ENCODE assay signal across 7 mouse cellular contexts in genomic region chr8:120667561-120668373, GRCm38 (mm10). TPM values are rescaled to one million over a fixed set of nuclear protein-coding genes. Genes with fewer than 3 reads are reported as not detected.
DNase-seq lines count a peak whose midpoint lies in the region; ATAC-seq lines count a peak whose summit lies in the region.

Gene Gm27021 (minus strand): TSS chr8:120668079.
Gene Cox4i1 (plus strand): TSS chr8:120668222.

- H3K27me3 ChIP-seq in embryonic facial prominence, embryonic 11.5 days (ENCODE audit: control insufficient read depth, insufficient read depth, low read length), result no peaks in the 10 kb centered on the region
- H3K27me3 ChIP-seq in limb, embryonic 10.5 days (ENCODE audit: low read depth, poor library complexity, severe bottlenecking), result no peaks in the 10 kb centered on the region
- H3K27me3 ChIP-seq in midbrain, embryonic 12.5 days, result no peaks in the 10 kb centered on the region

- H3K4me2 ChIP-seq in embryonic facial prominence, embryonic 11.5 days (ENCODE audit: low read depth, low read length), result peak within 1 kb of the TSS; percentile 90
- H3K4me2 ChIP-seq in midbrain, embryonic 12.5 days (replicated peaks), result peak within 1 kb of the TSS; percentile 93

- H3K36me3 ChIP-seq in embryonic facial prominence, embryonic 11.5 days (replicated peaks; ENCODE audit: control insufficient read depth, insufficient read depth, low read depth, low read length), result peaks cover 2% of the 10 kb centered on the region
- H3K36me3 ChIP-seq in limb, embryonic 10.5 days, result peaks cover 55% of the 10 kb centered on the region
- peaks cover 38% of the 10 kb centered on the region for H3K36me3 ChIP-seq in midbrain, embryonic 12.5 days

- H3K4me1 ChIP-seq in embryonic facial prominence, embryonic 11.5 days (ENCODE audit: control insufficient read depth, insufficient read depth, low read length), result peaks cover 4% of the 10 kb centered on the region; the same call in 1 of the 2 replicates
- H3K4me1 ChIP-seq in limb, embryonic 10.5 days, result peaks cover 33% of the 10 kb centered on the region
- H3K4me1 ChIP-seq in midbrain, embryonic 12.5 days, result peaks cover 42% of the 10 kb centered on the region

- H3K9me3 ChIP-seq in embryonic facial prominence, embryonic 11.5 days (replicated peaks; ENCODE audit: control insufficient read depth, low read length), result no peaks in the 10 kb centered on the region
- H3K9me3 ChIP-seq in limb, embryonic 10.5 days (replicated peaks), result no peaks in the 10 kb centered on the region
- H3K9me3 ChIP-seq in midbrain, embryonic 12.5 days, result no peaks in the 10 kb centered on the region

- H3K27ac ChIP-seq in embryonic facial prominence, embryonic 11.5 days (replicated peaks; ENCODE audit: low read depth, low read length), result peak within 1 kb of the TSS; percentile 74
- H3K27ac ChIP-seq in limb, embryonic 10.5 days, result peak within 1 kb of the TSS; percentile 96
- peak within 1 kb of the TSS; percentile 86 for H3K27ac ChIP-seq in midbrain, embryonic 12.5 days (replicated peaks)

- peak; percentile 94 for DNase-seq in adrenal gland, postnatal 25 days
- peak; percentile 95 for DNase-seq in embryonic facial prominence, embryonic 11.5 days (ENCODE audit: low spot score)
- DNase-seq in heart, adult 18-20 months, result peak; percentile 94 to 95
- DNase-seq in kidney, adult 18-20 months, result peak; percentile 92
- DNase-seq in limb, embryonic 10.5 days (ENCODE audit: low spot score), result peak; percentile 99
- DNase-seq in skeletal muscle tissue, adult 2 months (ENCODE audit: low read depth, low spot score), result peak; percentile 92

- H3K9ac ChIP-seq in embryonic facial prominence, embryonic 11.5 days (replicated peaks; ENCODE audit: low read length), result peak within 1 kb of the TSS; percentile 93
- H3K9ac ChIP-seq in midbrain, embryonic 12.5 days (replicated peaks), result peak within 1 kb of the TSS; percentile 97

- ATAC-seq in embryonic facial prominence, embryonic 11.5 days (replicated peaks; ENCODE audit: insufficient number of reproducible peaks, low FRiP score, low TSS enrichment, low read depth), result peak; percentile 79
- peak; percentile 92 for ATAC-seq in midbrain, embryonic 12.5 days (ENCODE audit: low FRiP score, low read depth)

- H3K4me3 ChIP-seq in embryonic facial prominence, embryonic 11.5 days (ENCODE audit: low read depth, low read length), result peak within 1 kb of the TSS; percentile 96
- H3K4me3 ChIP-seq in limb, embryonic 10.5 days, result peak within 1 kb of the TSS; percentile 99
- peak within 1 kb of the TSS; percentile 90 for H3K4me3 ChIP-seq in midbrain, embryonic 12.5 days

- 1% methylated on average over 89 of the region's 105 CpGs for WGBS in embryonic facial prominence, embryonic 11.5 days
- under 1% methylated on average over 104 of the region's 105 CpGs for WGBS in limb, embryonic 10.5 days
- WGBS in midbrain, embryonic 12.5 days, result under 1% methylated on average over 77 of the region's 105 CpGs

RNA-seq across cellular contexts. Expression of gene Gm27021, which starts in this region (rescaled TPM):
- total RNA-seq in adrenal gland, postnatal 25 days (2021), result not detected in 2 replicates
- 1.8 and 3.0 TPM in 2 replicates for polyA plus RNA-seq in embryonic facial prominence, embryonic 11.5 days (2014; fragmentation: Nextera tagmentation; extraction: Ambion mirVana)
- not detected for total RNA-seq in heart, adult 18-20 months (2021)
- 3.4 and 3.8 TPM in 2 replicates for polyA plus RNA-seq in limb, embryonic 10.5 days (2016; fragmentation: Nextera tagmentation; extraction: Ambion mirVana)
- 2.1 and 3.0 TPM in 2 replicates for polyA plus RNA-seq in midbrain, embryonic 12.5 days (2016; fragmentation: Nextera tagmentation; extraction: Ambion mirVana)

RNA-seq across cellular contexts. Expression of gene Cox4i1, which starts in this region (rescaled TPM):
- 1,243 and 1,285 TPM in 2 replicates for total RNA-seq in adrenal gland, postnatal 25 days (2021)
- polyA plus RNA-seq in embryonic facial prominence, embryonic 11.5 days (2014; fragmentation: Nextera tagmentation; extraction: Ambion mirVana), result 854 and 888 TPM in 2 replicates
- total RNA-seq in heart, adult 18-20 months (2021), result 1,000 to 10,000 TPM; 4,737 to 4,778 TPM
- 879 and 888 TPM in 2 replicates for polyA plus RNA-seq in limb, embryonic 10.5 days (2016; fragmentation: Nextera tagmentation; extraction: Ambion mirVana)
- 895 and 905 TPM in 2 replicates for polyA plus RNA-seq in midbrain, embryonic 12.5 days (2016; fragmentation: Nextera tagmentation; extraction: Ambion mirVana)

Comparison
In these comparisons a context has a peak if more than half of its experiments do, and no peak if none do; other contexts are left out.
1. Peak in every context shown above with its lines: DNase-seq, ATAC-seq, H3K4me3 ChIP-seq and H3K27ac ChIP-seq.